Mouse (Mus musculus): ENCODE data around the gene Sema4g. TPM values are rescaled to one million over a fixed set of nuclear protein-coding genes. Genes with fewer than 3 reads are reported as not detected.
A peak's percentile ranks its signal among the peaks of the same experiment; 100 is the strongest.

The Sema4g gene
- polyA plus RNA-seq, 1 experiment from 2014 or later = 2.1 TPM

- H3K4me1 ChIP-seq (ENCODE audit: insufficient read depth) = peaks cover 16% of the 10 kb centered on the region
- peaks cover 74% of the 10 kb centered on the region for H3K36me3 ChIP-seq (ENCODE audit: insufficient read depth)
- no peak overlapping the region for H3K9ac ChIP-seq
- no peak overlapping the region for H3K27ac ChIP-seq (ENCODE audit: low read depth)
- TF ChIP-seq CTCF (IDR thresholded peaks at IDR 0.05; ENCODE audit: low read depth) = no peak
- no peaks in the 10 kb centered on the region for H3K27me3 ChIP-seq (ENCODE audit: insufficient read depth, low read length)
- H3K4me3 ChIP-seq (ENCODE audit: low read depth, low read length) = no peak overlapping the region
- no peak overlapping the region for H3K4me2 ChIP-seq
- no peak for ATAC-seq (ENCODE audit: insufficient read depth)
- 83% methylated on average over 20 of the region's 20 CpGs for WGBS
- no peaks in the 10 kb centered on the region for H3K9me3 ChIP-seq (ENCODE audit: low read depth, low read length)
- DNase-seq = peak; percentile 39
Measured at GRCm38 (mm10) chr19:45024775-45025174, 35.9 kb downstream of the Sema4g start.

GRCm38 (mm10) chr19:45025937-45026568, 37.2 kb downstream of the Sema4g start:
- no peak overlapping the region for H3K4me2 ChIP-seq
- DNase-seq (no peak), ATAC-seq (ENCODE audit: insufficient read depth) (no peak)
- no peaks in the 10 kb centered on the region for H3K27me3 ChIP-seq (ENCODE audit: insufficient read depth, low read length)
- no peaks in the 10 kb centered on the region for H3K9me3 ChIP-seq (ENCODE audit: low read depth, low read length)
- H3K9ac ChIP-seq = no peak overlapping the region
- peaks cover 73% of the 10 kb centered on the region for H3K36me3 ChIP-seq (ENCODE audit: insufficient read depth)
- H3K4me1 ChIP-seq (ENCODE audit: insufficient read depth) = peaks cover 4% of the 10 kb centered on the region; the same call in 1 of the 2 replicates
- H3K4me3 ChIP-seq (ENCODE audit: low read depth, low read length) = no peak overlapping the region
- TF ChIP-seq CTCF (IDR thresholded peaks at IDR 0.05; ENCODE audit: low read depth) = no peak
- no peak overlapping the region for H3K27ac ChIP-seq (ENCODE audit: low read depth)
- 86% methylated on average over 37 of the region's 37 CpGs for WGBS

GRCm38 (mm10) chr19:45026958-45027670, 38.2 kb downstream of the Sema4g start:
- no peaks in the 10 kb centered on the region for H3K9me3 ChIP-seq (ENCODE audit: low read depth, low read length)
- H3K4me2 ChIP-seq = no peak overlapping the region
- no peak overlapping the region for H3K9ac ChIP-seq
- H3K4me3 ChIP-seq (ENCODE audit: low read depth, low read length) = no peak overlapping the region
- 66% methylated on average over 6 of the region's 6 CpGs for WGBS
- no peak overlapping the region; the same call in 1 of the 2 replicates for H3K27ac ChIP-seq (ENCODE audit: low read depth)
- no peaks in the 10 kb centered on the region for H3K27me3 ChIP-seq (ENCODE audit: insufficient read depth, low read length)
- DNase-seq (no peak), ATAC-seq (ENCODE audit: insufficient read depth) (no peak)
- peaks cover 62% of the 10 kb centered on the region for H3K36me3 ChIP-seq (ENCODE audit: insufficient read depth)
- 0 out of 2 replicates have a peak, but pooled peaks cover 3% of the 10 kb centered on the region for H3K4me1 ChIP-seq (ENCODE audit: insufficient read depth)
- no peak for TF ChIP-seq CTCF (IDR thresholded peaks at IDR 0.05; ENCODE audit: low read depth)

- DNase-seq (no peak), ATAC-seq (ENCODE audit: insufficient read depth) (no peak)
- Histone ChIP-seq H3K27ac (ENCODE audit: low read depth) (no peak overlapping the region), H3K4me1 (ENCODE audit: insufficient read depth) (0 out of 2 replicates have a peak, but pooled peaks cover 6% of the 10 kb centered on the region), H3K9ac (no peak overlapping the region), H3K36me3 (ENCODE audit: insufficient read depth) (peaks cover 55% of the 10 kb centered on the region), H3K4me3 (ENCODE audit: low read depth, low read length) (no peak overlapping the region), H3K9me3 (ENCODE audit: low read depth, low read length) (no peaks in the 10 kb centered on the region), H3K27me3 (ENCODE audit: insufficient read depth, low read length) (no peaks in the 10 kb centered on the region), H3K4me2 (no peak overlapping the region)
- TF ChIP-seq CTCF (IDR thresholded peaks at IDR 0.05; ENCODE audit: low read depth) = no peak
- 85% methylated on average over 6 of the region's 6 CpGs for WGBS
Measured at GRCm38 (mm10) chr19:45027848-45028247, 38.9 kb downstream of the Sema4g start.

- no peak overlapping the region for H3K4me3 ChIP-seq (ENCODE audit: low read depth, low read length)
- 51% methylated on average over 19 of the region's 19 CpGs for WGBS
- no peak for ATAC-seq (ENCODE audit: insufficient read depth)
- H3K9me3 ChIP-seq (ENCODE audit: low read depth, low read length) = no peaks in the 10 kb centered on the region
- no peak for DNase-seq
- H3K4me2 ChIP-seq = no peak overlapping the region
- no peak for TF ChIP-seq CTCF (IDR thresholded peaks at IDR 0.05; ENCODE audit: low read depth)
- H3K4me1 ChIP-seq (ENCODE audit: insufficient read depth) = 0 out of 2 replicates have a peak, but pooled peaks cover 6% of the 10 kb centered on the region
- no peaks in the 10 kb centered on the region for H3K27me3 ChIP-seq (ENCODE audit: insufficient read depth, low read length)
- no peak overlapping the region for H3K9ac ChIP-seq
- H3K36me3 ChIP-seq (ENCODE audit: insufficient read depth) = peaks cover 46% of the 10 kb centered on the region
- no peak overlapping the region for H3K27ac ChIP-seq (ENCODE audit: low read depth)
Measured at GRCm38 (mm10) chr19:45028746-45029145, 39.8 kb downstream of the Sema4g start.

- 54% methylated on average over 9 of the region's 9 CpGs for WGBS
- peaks cover 40% of the 10 kb centered on the region for H3K36me3 ChIP-seq (ENCODE audit: insufficient read depth)
- DNase-seq = no peak
Measured at GRCm38 (mm10) chr19:45029571-45029970, 40.7 kb downstream of the Sema4g start.

GRCm38 (mm10) chr19:45030111-45030510, 41.2 kb downstream of the Sema4g start:
- Histone ChIP-seq H3K4me1 (ENCODE audit: insufficient read depth) (0 out of 2 replicates have a peak, but pooled peaks cover 6% of the 10 kb centered on the region), H3K4me2 (peak overlapping the region; percentile 55; the same call in 1 of the 2 replicates), H3K36me3 (ENCODE audit: insufficient read depth) (peaks cover 34% of the 10 kb centered on the region), H3K27ac (ENCODE audit: low read depth) (no peak overlapping the region), H3K27me3 (ENCODE audit: insufficient read depth, low read length) (no peaks in the 10 kb centered on the region), H3K9ac (no peak overlapping the region), H3K9me3 (ENCODE audit: low read depth, low read length) (no peaks in the 10 kb centered on the region), H3K4me3 (ENCODE audit: low read depth, low read length) (no peak overlapping the region)
- DNase-seq = peak; percentile 75
- 29% methylated on average over 8 of the region's 8 CpGs for WGBS
- TF ChIP-seq CTCF (IDR thresholded peaks at IDR 0.05; ENCODE audit: low read depth) = peak; percentile 91
- peak; percentile 33 for ATAC-seq (ENCODE audit: insufficient read depth)

More at GRCm38 (mm10) chr19:45029571-45029970, 40.7 kb downstream of the Sema4g start:
- Histone ChIP-seq H3K9ac (no peak overlapping the region), H3K27ac (ENCODE audit: low read depth) (no peak overlapping the region), H3K4me1 (ENCODE audit: insufficient read depth) (0 out of 2 replicates have a peak, but pooled peaks cover 6% of the 10 kb centered on the region), H3K9me3 (ENCODE audit: low read depth, low read length) (no peaks in the 10 kb centered on the region), H3K4me3 (ENCODE audit: low read depth, low read length) (no peak overlapping the region), H3K4me2 (no peak overlapping the region), H3K27me3 (ENCODE audit: insufficient read depth, low read length) (no peaks in the 10 kb centered on the region)
- no peak for TF ChIP-seq CTCF (IDR thresholded peaks at IDR 0.05; ENCODE audit: low read depth)
- no peak for ATAC-seq (ENCODE audit: insufficient read depth)

Measured in lung, embryonic 14.5 days (tissue).